Mouse (Mus musculus) adrenal gland, postnatal 36 days (tissue): ENCODE measurements around the gene Gm49361. TPM values are rescaled to one million over a fixed set of nuclear protein-coding genes. Genes with fewer than 3 reads are reported as not detected.
A peak's percentile ranks its signal among the peaks of the same experiment; 100 is the strongest.
"Not testable (repeated sequence)": the region's sequence is repeated elsewhere in the genome, so short reads cannot be mapped to it uniquely, and the experiment has no call there.

Experiments
- DNase-seq, 2 experiments: peaks; one replicate each; pipeline ENCODE4 v3.0.0; 2021; ENCODE audit warnings: mixed read lengths in 1 of 2
- total RNA-seq, 2 experiments: library from RNA; stranded (reverse); gene quantifications; 2 replicates each; pipeline ENCODE4 v1.2.3; 2021

Gm49361 gene
- total RNA-seq, 2 experiments from 2014 or later, result 1.9 to 2.2 TPM

- DNase-seq, result no peak
These were observed 55.2 kb downstream of the Gm49361 start for GRCm38 (mm10) chr14:57690681-57691080.

GRCm38 (mm10) chr14:57688066-57688465, 57.8 kb downstream of the Gm49361 start:
- DNase-seq, result not testable (repeated sequence)

- DNase-seq, result no peak
These were observed 58.5 kb downstream of the Gm49361 start for GRCm38 (mm10) chr14:57687441-57687840.

GRCm38 (mm10) chr14:57686647-57687046, 59.3 kb downstream of the Gm49361 start:
- no peak for DNase-seq

GRCm38 (mm10) chr14:57684579-57684978, 61.3 kb downstream of the Gm49361 start:
- DNase-seq, result peak; percentile 63 to 76

GRCm38 (mm10) chr14:57682751-57683150, 63.2 kb downstream of the Gm49361 start:
- no peak for DNase-seq

GRCm38 (mm10) chr14:57679958-57680535, 65.9 kb downstream of the Gm49361 start:
- peak; percentile 87 for DNase-seq

GRCm38 (mm10) chr14:57679523-57679922, 66.4 kb downstream of the Gm49361 start:
- no peak for DNase-seq

GRCm38 (mm10) chr14:57675481-57675880, 70.4 kb downstream of the Gm49361 start:
- DNase-seq, result no peak

GRCm38 (mm10) chr14:57665628-57665950, 80.3 kb downstream of the Gm49361 start:
- no peak for DNase-seq

GRCm38 (mm10) chr14:57664822-57665627, 80.9 kb downstream of the Gm49361 start, which contains the start of gene Xpo4:
Xpo4 (minus strand) TSS chr14:57665430.
- peak; percentile 87 to 91 for DNase-seq

GRCm38 (mm10) chr14:57664311-57664821, 81.5 kb downstream of the Gm49361 start:
- DNase-seq, result peak; percentile 66 to 74

- peak in 1 of 2 experiments; percentile 12 for DNase-seq
These were observed 82.3 kb downstream of the Gm49361 start for GRCm38 (mm10) chr14:57663630-57664029.

- DNase-seq, result no peak
These were observed 87.6 kb downstream of the Gm49361 start for GRCm38 (mm10) chr14:57658301-57658700.

GRCm38 (mm10) chr14:57657500-57657899, 88.4 kb downstream of the Gm49361 start:
- no peak for DNase-seq

- not testable (repeated sequence) for DNase-seq
These were observed 89.4 kb downstream of the Gm49361 start for GRCm38 (mm10) chr14:57656519-57656918.

GRCm38 (mm10) chr14:57649501-57649900, 96.4 kb downstream of the Gm49361 start:
- DNase-seq, result no peak

- no peak for DNase-seq
These were observed 99.7 kb downstream of the Gm49361 start for GRCm38 (mm10) chr14:57646155-57646554.

GRCm38 (mm10) chr14:57639153-57639552, 106.8 kb downstream of the Gm49361 start:
- DNase-seq, result no peak

GRCm38 (mm10) chr14:57634141-57634540, 111.8 kb downstream of the Gm49361 start:
- peak; percentile 11 to 59 for DNase-seq

- no peak for DNase-seq
These were observed 116.3 kb downstream of the Gm49361 start for GRCm38 (mm10) chr14:57629595-57629994.

- DNase-seq, result no peak
These were observed 123.0 kb downstream of the Gm49361 start for GRCm38 (mm10) chr14:57622934-57623333.

- no peak for DNase-seq
These were observed 124.2 kb downstream of the Gm49361 start for GRCm38 (mm10) chr14:57621699-57622098.
